Mouse (Mus musculus) MEL (cell line): ENCODE measurements around the gene Mycbp2.

Experiments used
- CTCF ChIP-seq, 3 experiments: IDR thresholded peaks in 2 of 3; conservative IDR thresholded peaks in 1 of 3; 2 replicates each; pipeline ENCODE4 v1.5.1; 2011 to 2012; ENCODE audit warnings: low read length in 3 of 3, low read depth in 2 of 3, mild to moderate bottlenecking in 2 of 3, improper control_type of control experiment in 1 of 3, inconsistent platforms in 1 of 3, mixed read lengths in 1 of 3, moderate library complexity in 1 of 3; ENCODE audit not compliant: control insufficient read depth in 1 of 3, insufficient read depth in 1 of 3, poor library complexity in 1 of 3, severe bottlenecking in 1 of 3
- EP300 ChIP-seq, 2 experiments: IDR thresholded peaks; 2 replicates each; pipeline ENCODE4 v1.6.1; 2011; ENCODE audit warnings: improper control_type of control experiment in 2 of 2, low read length in 2 of 2, low read depth in 1 of 2, mild to moderate bottlenecking in 1 of 2
- GATA1 ChIP-seq: IDR thresholded peaks from 2 replicates; pipeline ENCODE4 v1.6.1; 2011; ENCODE audit warnings: low read depth, low read length, improper control_type of control experiment
- UBTF ChIP-seq: IDR thresholded peaks from 2 replicates; pipeline ENCODE4 v1.6.1; 2012; ENCODE audit warnings: low read depth, mild to moderate bottlenecking, inconsistent platforms, low read length, improper control_type of control experiment, moderate library complexity, borderline replicate concordance; ENCODE audit not compliant: insufficient read depth
- ZC3H11A ChIP-seq: IDR thresholded peaks from 2 replicates; pipeline ENCODE4 v1.6.1; 2012; ENCODE audit warnings: low read depth, mild to moderate bottlenecking, inconsistent platforms, low read length, improper control_type of control experiment

DNA sequence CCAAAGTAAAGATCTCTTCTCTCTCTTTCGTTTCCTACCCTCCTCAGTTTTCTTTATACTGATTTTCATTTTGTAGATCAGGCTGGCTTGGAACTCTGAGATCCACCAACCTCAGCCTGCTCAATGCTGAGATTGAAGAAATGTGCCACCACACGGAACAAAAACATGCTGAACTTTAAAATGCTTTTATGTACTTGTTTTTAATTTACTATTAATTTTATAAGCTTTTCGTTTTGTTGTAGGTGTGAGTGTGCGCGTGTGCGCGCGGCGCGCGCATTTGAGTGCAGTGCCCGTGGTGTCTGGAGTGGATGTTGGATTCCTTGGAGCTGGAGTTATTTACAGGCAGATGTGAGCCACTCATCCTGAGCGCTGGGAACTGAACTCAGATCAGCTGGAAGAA, 246.3 kb downstream of the Mycbp2 start:
- no peak for TF ChIP-seq GATA1
- TF ChIP-seq EP300 (IDR thresholded peaks at IDR 0.05; ENCODE audit: low read depth in 1 of 2, low read length in 2 of 2): no peak
- no peak for TF ChIP-seq UBTF
- no peak for TF ChIP-seq ZC3H11A
- TF ChIP-seq CTCF (IDR thresholded peaks at IDR 0.05 in 2 of 3, conservative IDR thresholded peaks at IDR 0.05 in 1 of 3; ENCODE audit: control insufficient read depth in 1 of 3, insufficient read depth in 1 of 3, low read depth in 2 of 3, low read length in 3 of 3, poor library complexity in 1 of 3, severe bottlenecking in 1 of 3): no peak
